Mouse (Mus musculus): Measurements from ENCODE around the gene Usp18.

DNA sequence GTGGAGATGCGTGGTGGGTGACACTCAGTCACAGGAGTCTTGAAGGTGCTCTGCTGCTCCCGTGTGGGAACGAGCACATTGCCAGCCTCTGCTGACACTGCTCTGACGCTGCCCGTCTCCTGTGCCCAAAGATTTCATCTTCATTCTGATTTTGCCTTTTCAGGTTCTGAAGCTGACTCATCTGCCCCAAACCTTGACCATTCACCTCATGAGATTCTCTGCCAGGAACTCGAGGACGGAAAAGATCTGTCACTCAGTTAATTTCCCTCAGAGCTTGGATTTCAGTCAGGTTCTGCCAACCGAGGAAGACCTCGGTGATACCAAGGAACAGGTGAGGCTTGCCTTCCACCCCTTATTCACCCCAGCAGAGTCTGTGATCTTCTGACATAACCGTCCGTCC is 16.8 kb downstream of the Usp18 start:
- TF ChIP-seq CTCF (IDR thresholded peaks at IDR 0.05; ENCODE audit: low read depth) (no peak), EP300 (IDR thresholded peaks at IDR 0.05; ENCODE audit: low read depth) (no peak)
